Mouse (Mus musculus) liver, embryonic 11.5 days (tissue): ENCODE data around the gene Sh3bp2. TPM values are rescaled to one million over a fixed set of nuclear protein-coding genes. Genes with fewer than 3 reads are reported as not detected.
A peak's percentile ranks its signal among the peaks of the same experiment; 100 is the strongest.

ENCODE experiments used
- ATAC-seq: fragments of 200-750 bp; cut with Nextera tagmentation; replicated peaks from 2 replicates; pipeline ENCODE4 v1.8.0; 2017; ENCODE audit warnings: moderate number of reproducible peaks, mild to moderate bottlenecking, moderate TSS enrichment, moderate library complexity; ENCODE audit not compliant: low FRiP score
- DNase-seq: peaks from one replicate; pipeline ENCODE4 v3.0.0-alpha.2; 2017; ENCODE audit warnings: low spot score
- H3K27ac ChIP-seq: fragments of 300-500 bp; sonication (generic); 2 replicates; pipeline ENCODE4 v1.5.1; 2014; ENCODE audit warnings: mild to moderate bottlenecking, low read depth, low read length, control low read depth
- H3K27me3 ChIP-seq: fragments of 300-500 bp; sonication (generic); replicated peaks from 2 replicates; pipeline ENCODE4 v1.6.1; 2014; ENCODE audit warnings: low read length, mixed read lengths; ENCODE audit not compliant: control insufficient read depth, insufficient read depth
- H3K36me3 ChIP-seq: fragments of 300-500 bp; sonication (generic); 2 replicates; pipeline ENCODE4 v1.6.1; 2014; ENCODE audit warnings: mild to moderate bottlenecking, low read length, moderate library complexity, mixed read lengths; ENCODE audit not compliant: control insufficient read depth, insufficient read depth
- H3K4me1 ChIP-seq: fragments of 300-500 bp; sonication (generic); replicated peaks from 2 replicates; pipeline ENCODE4 v1.6.1; 2014; ENCODE audit warnings: low read length, mixed read lengths; ENCODE audit not compliant: control insufficient read depth, insufficient read depth
- H3K4me2 ChIP-seq: fragments of 300-500 bp; sonication (generic); 2 replicates; pipeline ENCODE4 v1.6.1; 2014; ENCODE audit warnings: mild to moderate bottlenecking, control low read depth, moderate library complexity
- H3K4me3 ChIP-seq: fragments of 300-500 bp; sonication (generic); 2 replicates; pipeline ENCODE4 v1.5.1; 2014; ENCODE audit warnings: low read depth, low read length, control low read depth
- H3K9ac ChIP-seq: fragments of 300-500 bp; sonication (generic); 2 replicates; pipeline ENCODE4 v1.6.1; 2014; ENCODE audit warnings: low read depth, low read length, control low read depth
- H3K9me3 ChIP-seq: fragments of 300-500 bp; sonication (generic); 2 replicates; pipeline ENCODE4 v1.6.1; 2016; ENCODE audit warnings: low read length, inconsistent platforms, mixed read lengths; ENCODE audit not compliant: control insufficient read depth
- WGBS: fragments of 180-500 bp; shearing (Covaris S2); extraction: QIAGEN DNeasy Blood & Tissue Kit; methylation state at CpG from one replicate; pipeline ENCODE4 v1.1.7; 2014; 5-methylcytosine and 5-hydroxymethylcytosine counted together
- polyA plus RNA-seq: library from polyadenylated mRNA; unstranded; fragments of >200 nt; fragmentation: Nextera tagmentation; extraction: Ambion mirVana; gene quantifications from 2 replicates; pipeline ENCODE4 v1.2.1, GENCODE M21; 2014

Sh3bp2 gene
- polyA plus RNA-seq, 1 experiment from 2014 or later: 8.4 TPM

DNA sequence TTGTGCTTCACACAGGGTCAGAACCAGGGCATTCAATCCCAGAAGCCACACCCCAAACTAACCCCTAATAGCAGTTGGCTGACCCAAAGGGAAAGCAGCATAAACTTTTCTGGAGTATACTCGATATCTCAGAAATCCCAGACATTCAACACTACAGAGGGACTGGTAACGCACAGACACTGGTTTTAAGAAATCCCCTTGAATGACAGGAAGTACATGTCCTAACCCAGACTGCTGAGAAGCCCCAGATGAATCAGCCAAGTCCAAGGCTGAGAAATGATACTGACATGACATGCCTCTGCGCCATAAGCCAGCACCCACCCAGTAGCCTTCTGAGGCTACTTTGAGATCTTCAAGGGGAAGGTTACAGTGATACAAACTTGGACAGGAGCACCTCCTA is 24.1 kb upstream of the Sh3bp2 start:
- ATAC-seq: no peak
- DNase-seq: peak; percentile 19

DNA sequence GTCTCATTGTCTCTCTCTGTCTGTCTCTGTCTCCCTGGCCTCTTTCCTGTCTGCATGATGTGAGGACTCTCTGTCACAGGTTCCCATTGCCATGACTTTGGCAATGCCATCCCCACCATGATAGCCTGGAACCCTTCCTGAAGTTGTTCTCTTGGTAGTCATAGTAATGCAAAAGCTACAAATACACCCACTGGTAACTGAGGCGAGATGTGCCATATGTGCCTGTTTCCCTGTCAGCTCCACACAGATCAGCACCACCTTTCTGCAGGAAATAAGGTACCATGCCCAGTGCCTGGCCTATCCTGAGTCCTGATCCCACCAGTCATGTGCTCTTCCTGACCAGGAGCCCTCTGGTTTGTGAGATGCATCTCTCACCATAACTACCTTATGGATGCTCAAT is 23.2 kb upstream of the Sh3bp2 start:
- no peak overlapping the region for H3K4me3 ChIP-seq
- 93% methylated on average over 1 of the region's 1 CpGs for WGBS
- H3K27ac ChIP-seq: no peak overlapping the region
- H3K36me3 ChIP-seq: no peaks in the 10 kb centered on the region
- H3K27me3 ChIP-seq: no peaks in the 10 kb centered on the region
- no peak overlapping the region for H3K9ac ChIP-seq
- H3K9me3 ChIP-seq: no peaks in the 10 kb centered on the region
- ATAC-seq (no peak), DNase-seq (no peak)
- H3K4me1 ChIP-seq: no peaks in the 10 kb centered on the region
- H3K4me2 ChIP-seq: no peak overlapping the region

More for the DNA sequence above, 24.1 kb upstream of the Sh3bp2 start:
- Histone ChIP-seq H3K27me3 (no peaks in the 10 kb centered on the region), H3K9ac (no peak overlapping the region), H3K4me3 (no peak overlapping the region), H3K4me2 (no peak overlapping the region), H3K9me3 (no peaks in the 10 kb centered on the region), H3K27ac (no peak overlapping the region), H3K36me3 (no peaks in the 10 kb centered on the region), H3K4me1 (no peaks in the 10 kb centered on the region)
- WGBS: 86% methylated on average over 3 of the region's 3 CpGs

DNA sequence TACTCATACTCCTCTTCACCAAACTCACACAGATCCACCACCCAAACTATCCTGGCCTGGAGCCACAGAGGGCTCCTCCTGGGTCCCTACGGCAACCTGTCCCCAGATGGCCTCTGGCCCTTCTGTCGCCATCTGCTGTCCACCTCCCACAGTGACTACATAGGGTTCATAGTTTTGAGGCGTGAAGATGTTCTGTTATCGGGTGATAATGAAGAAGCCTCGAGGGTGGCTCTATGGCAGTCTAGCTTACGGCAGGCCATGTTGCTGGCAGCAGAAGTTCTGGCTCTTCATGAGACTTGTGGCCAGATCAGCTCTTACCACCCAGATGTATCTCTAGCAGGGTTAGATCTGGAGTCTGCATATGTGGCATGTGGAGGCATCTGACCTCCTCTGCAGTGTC is 22.8 kb upstream of the Sh3bp2 start:
- no peak for ATAC-seq
- Histone ChIP-seq H3K27me3 (no peaks in the 10 kb centered on the region), H3K27ac (no peak overlapping the region), H3K9me3 (no peaks in the 10 kb centered on the region), H3K36me3 (no peaks in the 10 kb centered on the region), H3K4me2 (no peak overlapping the region), H3K9ac (no peak overlapping the region), H3K4me1 (no peaks in the 10 kb centered on the region), H3K4me3 (no peak overlapping the region)
- peak; percentile 31 for DNase-seq
- WGBS: 72% methylated on average over 6 of the region's 6 CpGs

DNA sequence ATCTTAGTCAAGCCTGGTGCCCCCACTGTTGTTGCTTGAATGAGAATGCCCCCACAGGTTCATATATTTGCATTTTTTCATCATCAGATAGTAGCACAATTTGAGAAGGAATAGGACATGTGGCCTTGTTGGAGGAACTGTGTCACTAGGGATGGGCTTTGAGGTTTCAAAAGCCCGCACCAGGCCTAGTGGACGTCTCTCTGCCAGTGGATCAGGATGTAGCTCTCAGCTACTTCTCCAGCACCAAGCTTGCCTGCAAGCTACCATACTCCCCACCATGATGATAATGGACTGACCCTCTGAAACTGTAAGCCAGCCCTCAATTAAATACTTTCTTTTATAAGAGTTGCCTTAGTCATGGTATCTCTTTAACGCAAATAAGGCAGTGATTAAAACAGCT is 13.2 kb upstream of the Sh3bp2 start:
- H3K9ac ChIP-seq: no peak overlapping the region
- 80% methylated on average over 3 of the region's 3 CpGs for WGBS
- H3K9me3 ChIP-seq: no peaks in the 10 kb centered on the region
- H3K27ac ChIP-seq: no peak overlapping the region
- H3K36me3 ChIP-seq: no peaks in the 10 kb centered on the region; the same call in 1 of the 2 replicates
- no peaks in the 10 kb centered on the region for H3K27me3 ChIP-seq
- peak overlapping the region; percentile 98 for H3K4me2 ChIP-seq
- no peak for DNase-seq
- no peak for ATAC-seq
- peaks cover 10% of the 10 kb centered on the region for H3K4me1 ChIP-seq
- no peak overlapping the region for H3K4me3 ChIP-seq

DNA sequence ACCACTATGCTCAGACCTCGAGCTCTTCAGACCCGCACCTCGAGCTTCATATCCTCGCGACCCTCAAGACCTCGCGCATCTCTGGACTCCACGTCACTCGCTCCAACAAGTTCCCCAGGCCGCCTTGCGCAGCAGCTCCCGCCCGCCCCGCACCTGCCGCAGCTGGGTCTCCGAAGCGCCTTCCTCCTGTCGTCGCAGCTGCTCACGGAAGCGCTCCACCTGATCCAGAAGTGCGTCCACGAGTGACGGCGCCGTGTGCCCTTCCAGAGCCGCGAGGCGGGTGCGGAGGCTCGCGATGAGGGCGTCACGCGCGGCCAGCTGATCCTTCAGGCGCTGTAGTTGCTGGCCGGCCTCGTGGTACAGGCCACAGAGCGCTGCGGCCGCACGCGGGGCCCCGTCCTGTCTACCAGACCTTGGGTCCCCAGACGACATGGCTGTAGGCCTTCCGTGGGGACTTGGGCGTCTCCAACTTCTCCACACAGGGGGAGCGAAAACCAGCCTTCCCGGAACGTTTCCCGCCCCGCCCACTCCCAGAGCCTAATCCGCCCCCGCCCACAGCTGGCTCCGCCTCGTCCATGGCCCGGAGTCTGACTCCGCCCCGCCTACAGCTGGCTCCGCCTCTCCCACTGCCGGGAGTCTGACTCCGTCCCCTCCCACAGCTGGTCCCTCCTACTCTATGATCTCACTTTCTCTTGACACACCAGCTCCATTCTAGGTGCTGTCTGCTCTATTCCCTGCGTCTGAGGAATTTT is 12.0 kb upstream of the Sh3bp2 start, which contains the start of gene Tnip2:
TSS of gene Tnip2 (minus strand) at position 526 of the 752 bp plus-strand sequence.
- under 1% methylated on average over 64 of the region's 64 CpGs for WGBS
- H3K4me2 ChIP-seq: peak within 1 kb of the TSS; percentile 98
- H3K4me1 ChIP-seq: peaks cover 10% of the 10 kb centered on the region
- H3K27ac ChIP-seq: peak within 1 kb of the TSS; percentile 22; the same call in 1 of the 2 replicates
- peak within 1 kb of the TSS; percentile 79 for H3K4me3 ChIP-seq
- H3K27me3 ChIP-seq: no peaks in the 10 kb centered on the region
- H3K9me3 ChIP-seq: no peaks in the 10 kb centered on the region
- ATAC-seq: peak; percentile 96
- no peaks in the 10 kb centered on the region; the same call in 1 of the 2 replicates for H3K36me3 ChIP-seq
- peak; percentile 96 for DNase-seq
- peak within 1 kb of the TSS; percentile 91 for H3K9ac ChIP-seq

DNA sequence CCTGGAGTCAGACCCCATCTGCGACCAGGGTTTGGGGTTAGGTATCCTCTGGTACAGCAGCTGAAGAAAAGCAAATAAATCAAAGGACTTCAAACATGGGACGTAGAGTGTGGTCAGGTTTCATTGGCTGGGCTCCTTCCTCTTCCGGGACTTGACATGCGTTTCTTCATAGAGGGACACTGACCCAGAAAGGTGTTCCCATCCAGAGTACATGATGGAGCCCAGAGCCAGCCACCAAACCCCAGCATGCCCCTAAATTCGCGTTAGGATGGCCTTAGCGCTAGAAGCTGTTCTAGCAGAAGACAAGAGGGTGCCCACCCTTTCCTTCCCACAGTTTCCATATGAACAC is 11.4 kb upstream of the Sh3bp2 start:
- H3K4me3 ChIP-seq: peak overlapping the region; percentile 79
- ATAC-seq: no peak; the same call in 1 of the 2 replicates

DNA sequence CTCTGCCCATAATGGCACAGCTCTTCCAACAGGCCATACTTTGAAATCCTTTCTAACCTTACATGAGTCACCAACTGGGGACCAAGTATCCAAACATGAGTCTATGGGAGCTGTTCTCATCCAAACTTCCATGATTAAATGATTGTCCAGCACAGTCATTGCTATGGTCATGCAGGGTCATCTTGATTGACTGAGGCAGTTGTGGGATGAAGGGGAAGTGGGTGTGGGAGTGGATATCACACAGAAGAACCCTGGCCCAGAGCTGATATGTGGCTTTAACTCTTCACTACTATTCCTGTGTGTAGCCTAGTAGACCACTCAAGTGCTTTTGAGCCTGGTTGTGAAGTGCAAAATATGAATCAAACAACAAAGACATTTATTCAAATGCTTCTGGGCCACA is 10.5 kb upstream of the Sh3bp2 start:
- Histone ChIP-seq H3K9ac (no peak overlapping the region), H3K27me3 (no peaks in the 10 kb centered on the region), H3K4me2 (no peak overlapping the region), H3K4me1 (peaks cover 12% of the 10 kb centered on the region), H3K9me3 (no peaks in the 10 kb centered on the region), H3K4me3 (no peak overlapping the region), H3K27ac (no peak overlapping the region), H3K36me3 (no peaks in the 10 kb centered on the region)
- ATAC-seq: no peak
- DNase-seq: no peak

More for the DNA sequence above, 11.4 kb upstream of the Sh3bp2 start:
- 13% methylated on average over 7 of the region's 7 CpGs for WGBS
- Histone ChIP-seq H3K27ac (no peak overlapping the region), H3K9ac (peak overlapping the region; percentile 39; the same call in 1 of the 2 replicates), H3K4me1 (peaks cover 10% of the 10 kb centered on the region), H3K9me3 (no peaks in the 10 kb centered on the region), H3K4me2 (peak overlapping the region; percentile 98), H3K27me3 (no peaks in the 10 kb centered on the region), H3K36me3 (no peaks in the 10 kb centered on the region; the same call in 1 of the 2 replicates)
- no peak for DNase-seq

DNA sequence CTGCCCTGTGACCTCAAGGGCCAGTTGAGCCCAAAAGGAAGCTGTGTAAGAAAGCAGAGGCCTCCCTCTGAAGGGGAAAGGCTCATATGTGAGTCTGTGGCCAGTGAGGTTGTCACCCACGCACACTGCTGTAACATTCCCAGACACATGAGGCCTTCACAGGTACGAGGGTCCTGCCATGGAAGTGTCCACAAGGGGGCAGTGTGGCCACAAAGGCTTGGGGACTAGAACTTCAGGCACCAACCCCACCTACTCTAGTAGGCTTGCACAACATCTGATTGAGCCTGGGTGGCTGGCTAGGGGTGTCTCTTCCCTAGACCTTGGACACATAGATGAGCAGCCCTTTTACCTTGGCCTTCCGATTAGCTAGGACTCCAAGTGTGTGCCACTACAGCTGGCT is 7.7 kb upstream of the Sh3bp2 start:
- ATAC-seq (peak; percentile 35), DNase-seq (peak; percentile 76)
- H3K9me3 ChIP-seq: no peaks in the 10 kb centered on the region
- no peaks in the 10 kb centered on the region for H3K36me3 ChIP-seq
- no peak overlapping the region for H3K4me2 ChIP-seq
- no peaks in the 10 kb centered on the region for H3K27me3 ChIP-seq
- H3K9ac ChIP-seq: no peak overlapping the region
- H3K27ac ChIP-seq: no peak overlapping the region
- no peak overlapping the region for H3K4me3 ChIP-seq
- H3K4me1 ChIP-seq: peaks cover 22% of the 10 kb centered on the region
- 19% methylated on average over 3 of the region's 3 CpGs for WGBS

DNA sequence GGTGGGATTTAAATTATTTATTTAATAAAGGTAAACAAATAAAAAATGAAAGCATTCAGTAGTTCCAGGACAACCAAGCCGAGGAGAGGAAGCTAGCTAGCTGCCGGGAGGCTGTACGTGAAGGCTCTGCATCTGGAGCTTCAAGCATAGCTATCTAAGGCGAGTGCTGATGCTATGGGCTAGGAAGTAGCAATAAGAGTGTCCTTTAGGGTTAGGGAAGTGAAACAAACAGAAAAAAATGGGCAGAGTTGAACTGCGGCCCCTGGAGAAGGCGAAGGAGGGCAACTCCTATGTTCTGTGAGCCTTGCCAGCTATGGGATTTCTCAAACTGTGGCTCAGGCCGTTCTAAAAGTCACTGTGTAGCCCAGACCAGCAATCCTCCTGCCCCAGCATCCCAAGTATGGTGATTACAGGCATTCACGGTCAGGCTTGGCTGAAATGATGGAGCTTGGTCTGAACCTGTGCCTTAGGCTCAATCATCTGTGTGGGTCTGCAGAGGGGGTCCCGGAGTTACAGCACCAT is 6.2 kb upstream of the Sh3bp2 start:
- Histone ChIP-seq H3K4me2 (no peak overlapping the region), H3K4me3 (no peak overlapping the region), H3K36me3 (no peaks in the 10 kb centered on the region), H3K27ac (no peak overlapping the region), H3K9ac (no peak overlapping the region), H3K27me3 (no peaks in the 10 kb centered on the region), H3K4me1 (peaks cover 15% of the 10 kb centered on the region), H3K9me3 (no peaks in the 10 kb centered on the region)
- no peak for ATAC-seq
- 73% methylated on average over 9 of the region's 9 CpGs for WGBS
- DNase-seq: no peak
